Mouse (Mus musculus) forebrain, embryonic 15.5 days (tissue): ENCODE measurements at regions not wholly inside any gene's neighbourhood (a gene's known extent, or its start where the extent isn't known, plus 50 kb on each side); places are given as distances from the start of the nearest gene placed in this dataset.
"Not testable (repeated sequence)": the region's sequence is repeated elsewhere in the genome, so short reads cannot be mapped to it uniquely, and the experiment has no call there.

Experiments
- ATAC-seq: fragments of 200-750 bp; cut with Nextera tagmentation; replicated peaks from 2 replicates; pipeline ENCODE4 v1.8.0; 2017; ENCODE audit warnings: mild to moderate bottlenecking, moderate TSS enrichment, moderate library complexity
- H3K27ac ChIP-seq: fragments of 300-500 bp; sonication (generic); replicated peaks from 2 replicates; pipeline ENCODE4 v1.5.1; 2015; ENCODE audit warnings: mild to moderate bottlenecking, inconsistent platforms
- H3K27me3 ChIP-seq: fragments of 300-500 bp; sonication (generic); 2 replicates; pipeline ENCODE4 v1.6.1; 2015; ENCODE audit warnings: inconsistent platforms
- H3K36me3 ChIP-seq: fragments of 300-500 bp; sonication (generic); 2 replicates; pipeline ENCODE4 v1.6.1; 2015; ENCODE audit warnings: mild to moderate bottlenecking, inconsistent platforms
- H3K4me1 ChIP-seq: fragments of 300-500 bp; sonication (generic); 2 replicates; pipeline ENCODE4 v1.6.1; 2015; ENCODE audit warnings: inconsistent platforms
- H3K4me2 ChIP-seq: fragments of 300-500 bp; sonication (generic); replicated peaks from 2 replicates; pipeline ENCODE4 v1.6.1; 2015; ENCODE audit warnings: mild to moderate bottlenecking, inconsistent platforms
- H3K4me3 ChIP-seq: fragments of 300-500 bp; sonication (generic); 2 replicates; pipeline ENCODE4 v1.5.1; 2015; ENCODE audit warnings: mild to moderate bottlenecking, inconsistent platforms
- H3K9ac ChIP-seq: fragments of 300-500 bp; sonication (generic); replicated peaks from 2 replicates; pipeline ENCODE4 v1.6.1; 2015; ENCODE audit warnings: mild to moderate bottlenecking, inconsistent platforms
- H3K9me3 ChIP-seq: fragments of 300-500 bp; sonication (generic); 2 replicates; pipeline ENCODE4 v1.6.1; 2016; ENCODE audit warnings: inconsistent platforms
- WGBS: fragments of 180-500 bp; shearing (Covaris S2); methylation state at CpG from one replicate; pipeline ENCODE4 v1.1.7; 2015; ENCODE audit warnings: mixed read lengths; 5-methylcytosine and 5-hydroxymethylcytosine counted together

DNA sequence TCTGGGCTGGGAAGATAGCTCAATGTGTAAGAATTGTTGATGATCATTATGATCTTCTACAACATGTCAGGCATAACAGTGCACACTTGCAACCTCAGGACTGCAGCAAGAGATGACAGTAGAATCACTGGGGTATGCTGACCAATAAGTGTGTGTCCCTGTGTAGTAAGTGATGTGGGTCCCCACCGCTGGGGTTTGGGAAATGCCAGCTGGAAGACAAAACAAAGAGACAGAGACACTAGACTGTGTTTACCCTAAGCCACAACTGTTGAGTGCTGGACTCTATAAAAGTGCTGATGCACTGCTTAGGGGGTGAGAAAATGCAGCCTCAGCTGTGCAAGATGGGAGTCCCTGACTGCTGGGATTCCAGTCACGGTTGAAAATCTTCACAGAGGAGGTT lies 448.0 kb upstream of the Cox7c start:
- no peaks in the 10 kb centered on the region for H3K9me3 ChIP-seq
- no peak overlapping the region for H3K4me3 ChIP-seq
- 0 out of 2 replicates have a peak, but pooled peaks have one; percentile 23 for ATAC-seq
- H3K27me3 ChIP-seq = no peaks in the 10 kb centered on the region
- H3K36me3 ChIP-seq = no peaks in the 10 kb centered on the region
- no peaks in the 10 kb centered on the region for H3K4me1 ChIP-seq
- no peak overlapping the region for H3K4me2 ChIP-seq
- no peak overlapping the region for H3K27ac ChIP-seq
- no peak overlapping the region for H3K9ac ChIP-seq
- WGBS = 36% methylated on average over 2 of the region's 2 CpGs

DNA sequence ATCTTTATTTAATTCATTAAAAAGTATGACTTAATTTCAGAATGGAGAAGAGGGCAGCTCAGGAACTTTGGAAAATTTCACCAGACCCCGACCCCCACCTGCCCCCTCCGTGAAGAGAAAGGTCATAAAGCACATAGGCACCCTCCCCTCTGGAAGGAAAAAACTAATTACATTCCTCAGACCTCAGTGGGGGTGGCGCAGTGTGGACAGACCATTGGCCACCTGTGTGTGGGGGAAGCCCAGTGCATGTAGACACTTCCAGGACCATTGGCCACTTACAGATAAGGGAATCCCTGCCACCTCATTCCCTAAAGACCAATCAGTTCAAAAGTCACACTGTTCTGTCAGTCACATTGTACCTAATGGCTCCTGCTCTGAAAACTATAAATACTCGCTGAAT lies 422.0 kb upstream of the Cox7c start:
- WGBS = 79% methylated on average over 4 of the region's 4 CpGs
- H3K4me1 ChIP-seq = no peaks in the 10 kb centered on the region
- H3K27me3 ChIP-seq = no peaks in the 10 kb centered on the region
- H3K9me3 ChIP-seq = no peaks in the 10 kb centered on the region
- H3K36me3 ChIP-seq = no peaks in the 10 kb centered on the region
- no peak overlapping the region for H3K27ac ChIP-seq
- H3K9ac ChIP-seq = no peak overlapping the region
- no peak for ATAC-seq
- no peak overlapping the region for H3K4me2 ChIP-seq
- H3K4me3 ChIP-seq = no peak overlapping the region

DNA sequence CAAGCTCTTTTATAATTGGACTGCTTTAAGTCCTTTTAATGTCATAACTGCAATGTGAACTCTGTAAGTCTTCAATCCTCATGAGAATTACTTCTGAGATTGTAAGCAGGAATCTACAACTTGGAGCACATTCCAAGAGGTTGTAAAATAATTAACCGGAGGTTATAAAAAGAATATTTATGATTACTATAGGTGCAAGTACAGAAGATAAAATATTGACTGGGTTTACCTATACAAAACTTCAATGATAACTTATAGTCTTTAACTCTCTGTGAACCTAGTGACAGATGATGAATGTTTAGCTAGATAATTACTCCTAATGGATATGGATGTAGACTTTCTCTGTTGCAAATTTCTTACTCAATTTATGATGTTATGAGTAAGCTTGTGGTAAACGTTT lies 375.9 kb upstream of the Cox7c start:
- H3K36me3 ChIP-seq = no peaks in the 10 kb centered on the region
- no peak overlapping the region for H3K27ac ChIP-seq
- no peaks in the 10 kb centered on the region for H3K9me3 ChIP-seq
- no peak for ATAC-seq
- H3K4me2 ChIP-seq = no peak overlapping the region
- no peaks in the 10 kb centered on the region for H3K27me3 ChIP-seq
- H3K4me3 ChIP-seq = no peak overlapping the region
- H3K4me1 ChIP-seq = no peaks in the 10 kb centered on the region
- WGBS = 91% methylated on average over 2 of the region's 2 CpGs
- H3K9ac ChIP-seq = no peak overlapping the region

DNA sequence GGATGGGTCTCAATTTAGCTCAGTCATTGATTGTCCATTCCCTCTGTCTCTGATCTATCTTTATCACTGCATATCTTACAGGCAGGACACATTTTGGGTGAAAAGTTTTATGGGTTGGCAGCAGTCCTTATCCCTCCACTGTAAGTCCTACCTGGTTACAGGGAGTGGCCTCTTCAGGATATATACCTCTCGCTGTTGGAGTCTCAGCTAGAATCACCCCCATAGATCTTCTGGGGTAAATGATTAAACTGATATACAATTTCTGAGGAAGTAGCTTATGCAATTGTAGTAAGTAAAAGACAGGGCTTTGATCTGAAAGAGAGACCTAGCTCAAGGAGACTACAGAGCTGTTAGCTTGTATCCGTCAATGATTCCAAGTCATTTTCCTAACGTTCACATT lies 334.7 kb upstream of the Cox7c start:
- ATAC-seq = no peak

DNA sequence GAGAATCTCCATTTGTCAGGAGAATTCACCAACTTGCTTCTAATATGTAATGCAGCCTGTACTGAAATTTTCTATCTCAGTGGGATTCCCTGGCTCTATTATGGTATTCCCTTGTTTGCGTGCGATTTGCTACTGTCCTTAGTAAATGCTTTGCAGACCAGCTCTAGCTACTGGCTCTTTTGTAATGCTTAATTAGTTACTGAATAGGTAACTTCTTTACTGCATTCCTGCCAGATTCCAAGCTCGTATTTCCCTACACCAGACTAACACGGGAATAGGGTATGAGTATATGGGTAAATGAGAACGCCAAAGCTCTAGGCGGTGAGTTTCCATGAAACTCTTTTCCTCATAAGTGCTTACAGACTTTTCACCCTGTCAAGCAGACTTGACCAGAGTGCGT lies 332.5 kb upstream of the Cox7c start:
- H3K27ac ChIP-seq, H3K27me3 ChIP-seq, H3K9ac ChIP-seq, H3K4me3 ChIP-seq, H3K4me1 ChIP-seq, H3K36me3 ChIP-seq, H3K9me3 ChIP-seq, ATAC-seq, H3K4me2 ChIP-seq: not testable (repeated sequence)
- 24% methylated on average over 7 of the region's 7 CpGs for WGBS

More for the DNA sequence above, 334.7 kb upstream of the Cox7c start:
- Histone ChIP-seq H3K4me3 (no peak overlapping the region), H3K4me1 (no peaks in the 10 kb centered on the region), H3K36me3 (no peaks in the 10 kb centered on the region), H3K9me3 (no peaks in the 10 kb centered on the region), H3K27ac (no peak overlapping the region), H3K27me3 (no peaks in the 10 kb centered on the region), H3K9ac (no peak overlapping the region), H3K4me2 (no peak overlapping the region)
- WGBS = 92% methylated on average over 3 of the region's 3 CpGs

DNA sequence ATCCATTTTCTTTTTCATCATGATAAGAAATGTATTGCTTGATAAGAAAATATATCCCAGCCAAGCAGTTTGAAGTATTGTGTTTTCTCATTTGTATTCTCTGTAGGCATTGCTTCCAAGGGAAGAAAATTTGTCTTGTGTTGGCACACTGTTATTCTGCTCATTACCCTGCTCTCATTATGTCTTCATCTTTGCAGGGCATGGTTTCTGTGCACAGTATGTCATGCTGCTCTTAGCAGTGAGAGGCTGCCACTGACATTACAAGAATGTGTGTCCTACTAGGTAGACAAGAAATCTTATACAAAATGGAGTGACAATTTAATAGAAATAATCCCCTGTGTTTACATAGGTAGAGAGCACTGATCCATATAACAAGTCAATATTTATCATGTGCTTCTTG lies 329.1 kb upstream of the Cox7c start:
- ATAC-seq = no peak
- Histone ChIP-seq H3K4me2 (no peak overlapping the region), H3K4me1 (no peaks in the 10 kb centered on the region), H3K9ac (no peak overlapping the region), H3K4me3 (no peak overlapping the region), H3K27me3 (no peaks in the 10 kb centered on the region), H3K36me3 (no peaks in the 10 kb centered on the region), H3K27ac (no peak overlapping the region), H3K9me3 (no peaks in the 10 kb centered on the region)

DNA sequence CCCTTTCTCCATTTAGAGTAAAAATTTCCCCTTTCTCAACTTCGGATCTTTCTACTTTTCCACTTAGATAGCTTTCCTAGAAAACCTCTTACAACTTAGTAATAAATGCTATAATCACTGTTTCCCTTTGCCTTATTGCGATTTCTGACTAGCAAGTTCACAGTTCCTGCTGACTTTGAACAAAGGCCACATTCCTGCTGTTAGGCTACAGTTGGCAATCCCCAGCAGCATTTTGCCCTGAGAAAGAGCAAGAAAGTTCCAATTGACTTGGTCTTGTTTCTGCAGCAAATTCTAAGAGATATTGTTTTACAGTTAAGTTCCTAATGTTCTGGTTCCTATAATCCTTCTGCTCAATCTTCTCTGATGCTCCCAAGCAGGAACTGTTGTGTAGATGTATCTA lies 299.2 kb upstream of the Cox7c start:
- H3K9me3 ChIP-seq = no peaks in the 10 kb centered on the region
- no peak overlapping the region for H3K4me2 ChIP-seq
- H3K4me3 ChIP-seq = no peak overlapping the region
- WGBS = 70% methylated on average over 2 of the region's 2 CpGs
- no peak overlapping the region for H3K9ac ChIP-seq
- H3K36me3 ChIP-seq = no peaks in the 10 kb centered on the region
- H3K4me1 ChIP-seq = no peaks in the 10 kb centered on the region
- no peaks in the 10 kb centered on the region for H3K27me3 ChIP-seq
- no peak for ATAC-seq
- no peak overlapping the region for H3K27ac ChIP-seq

DNA sequence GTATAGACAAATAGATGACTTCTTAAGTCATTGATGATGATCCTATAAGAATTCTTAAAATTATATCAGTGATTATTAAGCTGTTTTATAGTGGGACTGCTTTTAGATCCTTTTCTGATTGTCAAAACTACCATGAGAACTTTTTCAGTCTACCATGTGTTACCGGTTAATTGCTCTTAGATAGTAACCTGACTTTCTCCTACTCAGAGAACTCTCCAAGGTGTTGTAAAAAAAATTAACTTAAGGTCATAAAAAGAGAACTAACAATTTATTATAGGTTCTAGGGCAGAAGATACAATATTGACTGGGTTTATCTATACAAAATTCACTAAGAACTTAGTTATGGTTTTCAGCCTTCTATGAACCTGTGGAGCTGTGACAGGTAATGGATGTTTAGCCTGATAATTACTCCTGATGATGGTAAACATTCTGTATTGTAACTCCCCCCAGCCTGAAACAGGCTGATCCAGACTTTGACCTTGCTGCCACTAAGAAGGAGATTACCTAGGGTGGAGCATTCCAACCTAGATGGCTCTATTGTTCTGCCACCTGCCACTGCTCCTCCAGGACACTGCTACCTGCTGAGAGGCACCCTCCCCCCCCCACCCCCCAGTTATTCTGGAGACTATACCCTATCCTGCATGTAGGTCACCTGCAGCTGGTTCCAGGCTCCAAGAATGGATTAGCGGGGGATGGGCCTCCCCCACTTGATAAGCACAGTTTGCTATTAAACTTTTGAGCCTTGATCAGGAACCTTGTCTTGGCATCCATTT lies 298.4 kb upstream of the Cox7c start:
- H3K27me3 ChIP-seq = no peaks in the 10 kb centered on the region
- H3K4me3 ChIP-seq = no peak overlapping the region
- no peaks in the 10 kb centered on the region for H3K4me1 ChIP-seq
- H3K27ac ChIP-seq = no peak overlapping the region
- ATAC-seq = no peak
- no peaks in the 10 kb centered on the region for H3K9me3 ChIP-seq
- WGBS = 96% methylated on average over 2 of the region's 2 CpGs
- no peaks in the 10 kb centered on the region for H3K36me3 ChIP-seq
- H3K9ac ChIP-seq = no peak overlapping the region
- H3K4me2 ChIP-seq = no peak overlapping the region

DNA sequence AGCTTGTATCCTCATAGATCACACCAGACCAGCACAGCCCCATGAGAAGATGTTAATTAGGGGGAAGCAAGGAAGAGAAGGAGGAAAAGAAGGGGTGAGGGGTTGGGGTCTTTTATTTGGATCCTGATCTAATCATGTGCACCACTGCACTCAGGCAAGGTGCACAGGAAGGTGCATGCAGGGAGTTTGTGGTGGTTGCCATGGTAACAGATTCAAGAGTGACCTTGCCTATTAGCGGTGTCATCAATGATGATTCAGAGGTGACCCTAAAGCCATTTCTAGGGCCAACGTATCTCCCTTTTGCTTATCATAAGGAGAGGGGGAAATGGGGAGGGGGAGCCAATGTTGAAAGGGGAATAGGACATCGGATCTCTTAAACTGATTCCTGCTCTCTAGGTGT lies 289.8 kb upstream of the Cox7c start:
- no peaks in the 10 kb centered on the region for H3K36me3 ChIP-seq
- no peaks in the 10 kb centered on the region for H3K9me3 ChIP-seq
- no peak overlapping the region for H3K4me3 ChIP-seq
- H3K27me3 ChIP-seq = no peaks in the 10 kb centered on the region
- H3K4me2 ChIP-seq = no peak overlapping the region
- ATAC-seq = no peak
- 58% methylated on average over 3 of the region's 3 CpGs for WGBS
- H3K4me1 ChIP-seq = no peaks in the 10 kb centered on the region
- H3K27ac ChIP-seq = no peak overlapping the region
- no peak overlapping the region for H3K9ac ChIP-seq
